Mouse (Mus musculus) heart, postnatal 0 days (tissue): ENCODE data around the gene Hoxb4. TPM values are rescaled to one million over a fixed set of nuclear protein-coding genes. Genes with fewer than 3 reads are reported as not detected.

Source experiments
- ATAC-seq: fragments of 200-750 bp; cut with Nextera tagmentation; 2 replicates; pipeline ENCODE4 v1.8.0; 2017; ENCODE audit warnings: low read depth, moderate number of reproducible peaks, moderate library complexity; ENCODE audit not compliant: insufficient read depth
- DNase-seq: peaks from one replicate; pipeline ENCODE4 v3.0.0-alpha.2; 2016; ENCODE audit warnings: low spot score
- H3K27ac ChIP-seq: fragments of 300-500 bp; sonication (generic); 2 replicates; pipeline ENCODE4 v1.5.1; 2014; ENCODE audit warnings: low read depth, mild to moderate bottlenecking
- H3K27me3 ChIP-seq: fragments of 300-500 bp; sonication (generic); 2 replicates; pipeline ENCODE4 v1.6.1; 2014; ENCODE audit warnings: low read length, mixed read lengths; ENCODE audit not compliant: control insufficient read depth, insufficient read depth
- H3K36me3 ChIP-seq: fragments of 300-500 bp; sonication (generic); replicated peaks from 2 replicates; pipeline ENCODE4 v1.6.1; 2014; ENCODE audit warnings: low read length, mixed read lengths; ENCODE audit not compliant: control insufficient read depth, insufficient read depth
- H3K4me1 ChIP-seq: fragments of 300-500 bp; sonication (generic); 2 replicates; pipeline ENCODE4 v1.6.1; 2014; ENCODE audit warnings: antibody characterized with exemption; ENCODE audit not compliant: control insufficient read depth, insufficient read depth
- H3K4me2 ChIP-seq: fragments of 300-500 bp; sonication (generic); 2 replicates; pipeline ENCODE4 v1.6.1; 2014; ENCODE audit warnings: low read depth, mild to moderate bottlenecking, low read length, moderate library complexity
- H3K4me3 ChIP-seq: fragments of 300-500 bp; sonication (generic); 2 replicates; pipeline ENCODE4 v1.5.1; 2014; ENCODE audit warnings: low read depth, low read length
- H3K9ac ChIP-seq: fragments of 300-500 bp; sonication (generic); replicated peaks from 2 replicates; pipeline ENCODE4 v1.6.1; 2014; ENCODE audit warnings: low read depth, low read length, mixed read lengths
- H3K9me3 ChIP-seq: fragments of 300-500 bp; sonication (generic); replicated peaks from 2 replicates; pipeline ENCODE4 v1.6.1; 2016; ENCODE audit warnings: low read length; ENCODE audit not compliant: control insufficient read depth
- CTCF ChIP-seq: IDR thresholded peaks from 2 replicates; pipeline ENCODE4 v1.5.1; 2016; ENCODE audit warnings: antibody characterized with exemption, control low read depth, low read depth
- EP300 ChIP-seq: IDR thresholded peaks from 2 replicates; pipeline ENCODE4 v1.6.1; 2016; ENCODE audit warnings: antibody characterized with exemption, low read depth
- WGBS: fragments of 180-500 bp; shearing (Covaris S2); extraction: QIAGEN DNeasy Blood & Tissue Kit; methylation state at CpG from one replicate; pipeline ENCODE4 v1.1.7; 2014; 5-methylcytosine and 5-hydroxymethylcytosine counted together
- polyA plus RNA-seq: library from polyadenylated mRNA; unstranded; fragments of >200 nt; fragmentation: Nextera tagmentation; extraction: Ambion mirVana; gene quantifications from 2 replicates; pipeline ENCODE4 v1.2.1, GENCODE M21; 2015
- total RNA-seq: library from RNA; depleted of rRNA; stranded (reverse); fragments of >200 nt; gene quantifications from 2 replicates; pipeline ENCODE4 v1.2.3, GENCODE M21; 2014; ENCODE audit warnings: low replicate concordance

The Hoxb4 gene
- total and polyA plus RNA-seq, 2 experiments from 2014 or later = 0.19 to 2.3 TPM

- H3K27ac ChIP-seq = no peak overlapping the region
- 40% methylated on average over 7 of the region's 7 CpGs for WGBS
- no peaks in the 10 kb centered on the region for H3K4me1 ChIP-seq
- ATAC-seq (no peak), DNase-seq (no peak)
- no peaks in the 10 kb centered on the region for H3K9me3 ChIP-seq
- TF ChIP-seq CTCF = no peak
- TF ChIP-seq EP300 = no peak
- H3K36me3 ChIP-seq = no peaks in the 10 kb centered on the region
- peaks cover 96% of the 10 kb centered on the region for H3K27me3 ChIP-seq
- H3K4me3 ChIP-seq = no peak overlapping the region
- H3K9ac ChIP-seq = no peak overlapping the region
- H3K4me2 ChIP-seq = no peak overlapping the region
Observed at GRCm38 (mm10) chr11:96338957-96339855, 21.1 kb downstream of the Hoxb4 start.

GRCm38 (mm10) chr11:96340698-96341365 lies 22.8 kb downstream of the Hoxb4 start:
- Histone ChIP-seq H3K36me3 (no peaks in the 10 kb centered on the region), H3K4me1 (no peaks in the 10 kb centered on the region), H3K4me2 (peak overlapping the region; percentile 55), H3K9ac (peak overlapping the region; percentile 40; the same call in 1 of the 2 replicates), H3K27me3 (peaks cover 96% of the 10 kb centered on the region), H3K9me3 (no peaks in the 10 kb centered on the region), H3K4me3 (peak overlapping the region; percentile 45), H3K27ac (peak overlapping the region; percentile 20; the same call in 1 of the 2 replicates)
- ATAC-seq = 0 out of 2 replicates have a peak, but pooled peaks have one; percentile 8
- WGBS = 3% methylated on average over 35 of the region's 36 CpGs
- DNase-seq = no peak
- no peak for TF ChIP-seq CTCF
- TF ChIP-seq EP300 = no peak

- DNase-seq = no peak
- peak overlapping the region; percentile 55 for H3K4me2 ChIP-seq
- H3K36me3 ChIP-seq = no peaks in the 10 kb centered on the region
- no peak overlapping the region; the same call in 1 of the 2 replicates for H3K9ac ChIP-seq
- 2% methylated on average over 40 of the region's 40 CpGs for WGBS
- H3K4me3 ChIP-seq = peak overlapping the region; percentile 45
- TF ChIP-seq CTCF = no peak
- TF ChIP-seq EP300 = no peak
- peak overlapping the region; percentile 54 for H3K27ac ChIP-seq
- ATAC-seq = no peak
- H3K27me3 ChIP-seq = peaks cover 96% of the 10 kb centered on the region
- H3K9me3 ChIP-seq = no peaks in the 10 kb centered on the region
- no peaks in the 10 kb centered on the region for H3K4me1 ChIP-seq
Observed at GRCm38 (mm10) chr11:96341701-96342575, 23.9 kb downstream of the Hoxb4 start.

GRCm38 (mm10) chr11:96342576-96342930 lies 24.5 kb downstream of the Hoxb4 start:
- no peaks in the 10 kb centered on the region for H3K9me3 ChIP-seq
- peak overlapping the region; percentile 45; the same call in 1 of the 2 replicates for H3K4me3 ChIP-seq
- no peaks in the 10 kb centered on the region for H3K4me1 ChIP-seq
- no peak overlapping the region for H3K9ac ChIP-seq
- DNase-seq (no peak), ATAC-seq (no peak)
- no peaks in the 10 kb centered on the region for H3K36me3 ChIP-seq
- TF ChIP-seq EP300 = no peak
- H3K27ac ChIP-seq = no peak overlapping the region
- H3K27me3 ChIP-seq = peaks cover 96% of the 10 kb centered on the region
- 17% methylated on average over 4 of the region's 4 CpGs for WGBS
- H3K4me2 ChIP-seq = peak overlapping the region; percentile 55; the same call in 1 of the 2 replicates

- no peak overlapping the region for H3K27ac ChIP-seq
- no peaks in the 10 kb centered on the region for H3K4me1 ChIP-seq
- H3K4me2 ChIP-seq = no peak overlapping the region
- H3K27me3 ChIP-seq = peaks cover 96% of the 10 kb centered on the region
- DNase-seq = no peak
- TF ChIP-seq EP300 (no peak), CTCF (no peak)
- H3K36me3 ChIP-seq = no peaks in the 10 kb centered on the region
- no peak overlapping the region for H3K4me3 ChIP-seq
- no peak overlapping the region for H3K9ac ChIP-seq
- WGBS = 62% methylated on average over 2 of the region's 2 CpGs
- no peaks in the 10 kb centered on the region for H3K9me3 ChIP-seq
- no peak for ATAC-seq
Observed at GRCm38 (mm10) chr11:96343206-96343745, 25.2 kb downstream of the Hoxb4 start.
